Mouse (Mus musculus): ENCODE measurements at regions not wholly inside any gene's neighbourhood (a gene's known extent, or its start where the extent isn't known, plus 50 kb on each side); places are given as distances from the start of the nearest gene placed in this dataset.

GRCm38 (mm10) chr1:120758762-120759161 is 156.5 kb downstream of the En1 start:
- intact Hi-C loops (cut with DNase I): loop anchor here (5.0 kb wide), 1 partner anchor 156 kb away; the partner anchor contains the start of gene En1
- peak in 1 of 2 experiments; percentile 44 for DNase-seq

GRCm38 (mm10) chr1:120759380-120759779 is 157.2 kb downstream of the En1 start:
- intact Hi-C loops (cut with DNase I): loop anchor here (5.0 kb wide), 1 partner anchor 157 kb away; the partner anchor contains the start of gene En1
- no peak for DNase-seq

- intact Hi-C loops (cut with DNase I): no loop called here
- no peak for DNase-seq
Observed at GRCm38 (mm10) chr1:120761364-120761763, 159.1 kb downstream of the En1 start.

- intact Hi-C loops (cut with DNase I): no loop called here
- no peak for DNase-seq
Observed at GRCm38 (mm10) chr1:120762498-120762897, 160.3 kb downstream of the En1 start.

- intact Hi-C loops (cut with DNase I): no loop called here
- peak; percentile 63 to 72 for DNase-seq
Observed at GRCm38 (mm10) chr1:120762921-120763595, 160.8 kb downstream of the En1 start.

GRCm38 (mm10) chr1:120767054-120767453 is 164.8 kb downstream of the En1 start:
- intact Hi-C loops (cut with DNase I): no loop called here
- DNase-seq: no peak

GRCm38 (mm10) chr1:120771269-120771668 is 169.1 kb downstream of the En1 start:
- intact Hi-C loops (cut with DNase I): no loop called here
- no peak for DNase-seq

GRCm38 (mm10) chr1:120776906-120777305 is 174.7 kb downstream of the En1 start:
- intact Hi-C loops (cut with DNase I): no loop called here
- no peak for DNase-seq

GRCm38 (mm10) chr1:120777468-120777867 is 175.2 kb downstream of the En1 start:
- intact Hi-C loops (cut with DNase I): no loop called here
- no peak for DNase-seq

- peak; percentile 17 to 37 for DNase-seq
- intact Hi-C loops (cut with DNase I): no loop called here
Observed at GRCm38 (mm10) chr1:120795245-120795644, 193.0 kb downstream of the En1 start.

GRCm38 (mm10) chr1:120801248-120801979 is 199.2 kb downstream of the En1 start:
- DNase-seq: no peak
- intact Hi-C loops (cut with DNase I): no loop called here

- intact Hi-C loops (cut with DNase I): no loop called here
- no peak for DNase-seq
Observed at GRCm38 (mm10) chr1:120801980-120802364, 199.8 kb downstream of the En1 start.

- DNase-seq: peak in 1 of 2 experiments; percentile 6
- intact Hi-C loops (cut with DNase I): no loop called here
Observed at GRCm38 (mm10) chr1:120814441-120814840, 212.2 kb downstream of the En1 start.

GRCm38 (mm10) chr1:120816237-120816820 is 214.1 kb downstream of the En1 start:
- intact Hi-C loops (cut with DNase I): loop anchor here (5.0 kb wide), 1 partner anchor 209 kb away; no protein-coding TSS in a partner anchor
- peak; percentile 44 to 48 for DNase-seq

- intact Hi-C loops (cut with DNase I): loop anchor here (5.0 kb wide), 1 partner anchor 210 kb away; no protein-coding TSS in a partner anchor
- no peak for DNase-seq
Observed at GRCm38 (mm10) chr1:120817563-120817962, 215.3 kb downstream of the En1 start.

GRCm38 (mm10) chr1:120831975-120832374 is 229.8 kb downstream of the En1 start:
- intact Hi-C loops (cut with DNase I): no loop called here
- DNase-seq: no peak

GRCm38 (mm10) chr1:120842596-120842995 is 240.4 kb downstream of the En1 start:
- intact Hi-C loops (cut with DNase I): no loop called here
- DNase-seq: no peak

GRCm38 (mm10) chr1:120846146-120846545 is 243.9 kb downstream of the En1 start:
- no peak for DNase-seq
- intact Hi-C loops (cut with DNase I): no loop called here

- peak; percentile 5 to 12 for DNase-seq
Observed at GRCm38 (mm10) chr1:120851860-120852503, 249.8 kb downstream of the En1 start.

GRCm38 (mm10) chr1:120857566-120857965 is 255.3 kb downstream of the En1 start:
- intact Hi-C loops (cut with DNase I): no loop called here

More at GRCm38 (mm10) chr1:120851860-120852503, 249.8 kb downstream of the En1 start:
- intact Hi-C loops (cut with DNase I): no loop called here

GRCm38 (mm10) chr1:120859546-120859945 is 257.3 kb downstream of the En1 start:
- DNase-seq: no peak
- intact Hi-C loops (cut with DNase I): no loop called here

More at GRCm38 (mm10) chr1:120857566-120857965, 255.3 kb downstream of the En1 start:
- no peak for DNase-seq
